Mouse (Mus musculus): ENCODE data around the gene Arsj.

Arsj gene

GRCm38 (mm10) chr3:126363568-126364505 is at the start of gene Arsj:
Arsj (plus strand) TSS chr3:126363684.
- no peak for DNase-seq

GRCm38 (mm10) chr3:126324872-126325498 is 38.5 kb upstream of the Arsj start:
- no peak for DNase-seq

GRCm38 (mm10) chr3:126325891-126326627 is 37.4 kb upstream of the Arsj start:
- no peak for DNase-seq

GRCm38 (mm10) chr3:126326628-126327325 is 36.7 kb upstream of the Arsj start:
- DNase-seq, result no peak

- no peak for DNase-seq
These were observed 28.2 kb upstream of the Arsj start for GRCm38 (mm10) chr3:126335329-126335728.

- DNase-seq, result no peak
These were observed 18.7 kb upstream of the Arsj start for GRCm38 (mm10) chr3:126344745-126345144.

- DNase-seq, result no peak
These were observed 3.7 kb upstream of the Arsj start for GRCm38 (mm10) chr3:126359760-126360159.

- DNase-seq, result no peak
These were observed 1.1 kb upstream of the Arsj start for GRCm38 (mm10) chr3:126362392-126362791.

GRCm38 (mm10) chr3:126362931-126363525 is 456 bp upstream of the Arsj start:
- no peak for DNase-seq

GRCm38 (mm10) chr3:126364555-126364954 is 1.1 kb downstream of the Arsj start:
- DNase-seq, result no peak

- no peak for DNase-seq
These were observed 7.1 kb downstream of the Arsj start for GRCm38 (mm10) chr3:126370571-126370970.

- DNase-seq, result no peak
These were observed 9.5 kb downstream of the Arsj start for GRCm38 (mm10) chr3:126372815-126373545.

- no peak for DNase-seq
These were observed 10.2 kb downstream of the Arsj start for GRCm38 (mm10) chr3:126373721-126374120.

- DNase-seq, result no peak
These were observed 15.8 kb downstream of the Arsj start for GRCm38 (mm10) chr3:126379252-126379651.

GRCm38 (mm10) chr3:126379702-126380101 is 16.2 kb downstream of the Arsj start:
- DNase-seq, result no peak

GRCm38 (mm10) chr3:126383276-126383675 is 19.8 kb downstream of the Arsj start:
- no peak for DNase-seq

GRCm38 (mm10) chr3:126384657-126385438 is 21.4 kb downstream of the Arsj start:
- no peak for DNase-seq

GRCm38 (mm10) chr3:126397451-126397850 is 34.0 kb downstream of the Arsj start:
- no peak for DNase-seq

GRCm38 (mm10) chr3:126397985-126398630 is 34.6 kb downstream of the Arsj start:
- DNase-seq, result no peak

- DNase-seq, result no peak
These were observed 37.2 kb downstream of the Arsj start for GRCm38 (mm10) chr3:126400726-126401125.

Measured in kidney, adult 11 months (tissue).